23 mouse cellular contexts compared by ENCODE assay signal in genomic region chr5:36894070-36894469, GRCm38 (mm10). TPM values are rescaled to one million over a fixed set of nuclear protein-coding genes. Genes with fewer than 3 reads are reported as not detected.
DNase-seq lines count a peak whose midpoint lies in the region; TF ChIP-seq lines count a peak whose summit lies in the region.
"Had no signal": no experiment of that assay in that cellular context is flagged by ENCODE, and none has a peak within 500 bp of the region (broad histone marks: within the 10 kb centered on the region; RNA-seq: fewer than 3 reads in every experiment).

No protein-coding gene starts in this region.

- TF ChIP-seq CTCF in layer of hippocampus, adult 2 months (conservative IDR thresholded peaks at IDR 0.05) = no peak
- TF ChIP-seq CTCF in cortical plate, adult 2 months (IDR thresholded peaks at IDR 0.05; ENCODE audit: extremely low read depth, insufficient read depth, low read length) = no peak

- DNase-seq in cerebellum, postnatal 25 days = peak; percentile 53
- DNase-seq in cerebellum, postnatal 4 days (ENCODE audit: low spot score in 2 of 2) = no peak
- no peak for DNase-seq in layer of hippocampus, adult 2 months (ENCODE audit: low spot score in 2 of 2)
- no peak for DNase-seq in layer of hippocampus, postnatal 36 days
- peak; percentile 74 for DNase-seq in brain, adult 2 months (ENCODE audit: low read depth, low spot score)
- no peak for DNase-seq in heart, adult 8-10 months (ENCODE audit: low spot score)
- DNase-seq: adrenal gland, adult 2 months; adrenal gland, postnatal 14 days; gastrocnemius, postnatal 25 days; heart, adult 18-20 months; heart, postnatal 14 days; heart, postnatal 4 days; kidney, adult 11 months had no signal

- no peak overlapping the region for H3K4me3 ChIP-seq in layer of hippocampus, adult 2 months
- H3K4me3 ChIP-seq in cortical plate, adult 2 months (ENCODE audit: insufficient read depth, low read length) = no peak overlapping the region
- H3K4me3 ChIP-seq: forebrain, embryonic 10.5 days; forebrain, embryonic 13.5 days; heart, embryonic 10.5 days; heart, embryonic 13.5 days; intestine, embryonic 15.5 days had no signal

- peaks cover 50% of the 10 kb centered on the region for H3K4me1 ChIP-seq in cortical plate, adult 2 months (ENCODE audit: control insufficient read depth, insufficient read depth, low read length)
- H3K4me1 ChIP-seq: intestine, embryonic 15.5 days had no signal

- H3K27ac ChIP-seq in layer of hippocampus, adult 2 months = peak overlapping the region; percentile 93
- peak overlapping the region; percentile 65 for H3K27ac ChIP-seq in cortical plate, adult 2 months (ENCODE audit: insufficient read depth, low read length)
- H3K27ac ChIP-seq: forebrain, embryonic 10.5 days; forebrain, embryonic 13.5 days; heart, embryonic 10.5 days; heart, embryonic 13.5 days; hindbrain, embryonic 14.5 days; intestine, embryonic 15.5 days had no signal

- TF ChIP-seq POLR2A in cortical plate, adult 2 months (IDR thresholded peaks at IDR 0.05; ENCODE audit: extremely low read depth, insufficient read depth, low read length) = no peak

RNA-seq across cellular contexts. Expression of gene Ppp2r2c, which starts 25.8 kb away (rescaled TPM):
- total RNA-seq in layer of hippocampus, adult 2 months (2021) = 100 to 1,000 TPM; 375 to 387 TPM
- 100 to 1,000 TPM; 402 to 415 TPM for total RNA-seq in layer of hippocampus, postnatal 36 days (2021)
- polyA plus RNA-seq in cortical plate, adult 2 months (2012; rRNA removed) = 442 and 456 TPM in 2 replicates
- total RNA-seq in heart, adult 8-10 months (2022) = 1 to 10 TPM; 5.4 to 7.2 (median 6.3) TPM
- total RNA-seq: MEL had no signal
- polyA plus RNA-seq: C2C12; CD4-positive, CD25-positive, alpha-beta regulatory T cell, adult 4 months had no signal

Comparison
In these comparisons a context has a peak if more than half of its experiments do, and no peak if none do; other contexts are left out.
1. DNase-seq: peak in cerebellum, postnatal 25 days (2 of 2) and brain, adult 2 months (single experiment); none in cerebellum, postnatal 4 days (0 of 2), layer of hippocampus, adult 2 months (0 of 2), layer of hippocampus, postnatal 36 days (0 of 2) and heart, adult 8-10 months (single experiment).
2. RNA of gene Ppp2r2c, which starts 25.8 kb away (total RNA-seq): 402 to 415 TPM in layer of hippocampus, postnatal 36 days and 375 to 387 TPM in layer of hippocampus, adult 2 months; 5.4 to 7.2 TPM in heart, adult 8-10 months; every median in the first group is over 10 times any median in the second.